ENCODE assay signal across 21 mouse cellular contexts in the genomic region with DNA sequence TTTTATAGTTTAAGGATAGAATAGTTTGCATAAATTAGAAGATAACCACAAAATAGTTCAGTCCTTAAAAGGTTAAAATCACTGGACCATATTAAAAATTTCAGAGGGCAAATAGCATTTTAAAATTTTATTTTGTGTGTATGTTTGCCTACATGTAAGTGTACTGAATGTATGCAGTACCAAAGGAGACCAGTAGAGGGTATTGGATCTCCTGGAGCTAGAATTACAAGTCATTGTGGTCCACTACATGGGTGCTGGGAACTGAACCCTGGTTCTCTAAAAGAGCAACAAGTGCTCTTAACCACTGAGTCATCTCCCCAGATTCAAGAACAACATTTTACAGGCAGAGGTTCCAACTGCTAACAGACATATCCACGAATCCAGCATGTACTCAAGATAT.
DNase-seq lines count a peak whose midpoint lies in the region; ATAC-seq and TF ChIP-seq lines count a peak whose summit lies in the region.
"Had no signal": no experiment of that assay in that cellular context is flagged by ENCODE, and none has a peak within 500 bp of the region (broad histone marks: within the 10 kb centered on the region; RNA-seq: fewer than 3 reads in every experiment).

No protein-coding gene starts in this region.

- ATAC-seq in intestine, postnatal 0 days: no peak
- ATAC-seq in intestine, embryonic 16.5 days: no peak

- no peaks in the 10 kb centered on the region for H3K27me3 ChIP-seq in intestine, postnatal 0 days (replicated peaks; ENCODE audit: control insufficient read depth, insufficient read depth, low read length)
- no peaks in the 10 kb centered on the region for H3K27me3 ChIP-seq in intestine, embryonic 16.5 days (replicated peaks; ENCODE audit: control insufficient read depth, insufficient read depth, low read length)
- H3K27me3 ChIP-seq in heart, embryonic 10.5 days (ENCODE audit: insufficient read depth, poor library complexity, severe bottlenecking): peaks cover 7% of the 10 kb centered on the region; the same call in 1 of the 2 replicates
- H3K27me3 ChIP-seq: CH12.LX; heart, embryonic 15.5 days; hindbrain, embryonic 13.5 days; lung, embryonic 15.5 days had no signal

- 91% methylated on average over 1 of the region's 1 CpGs for WGBS in intestine, postnatal 0 days
- 98% methylated on average over 1 of the region's 1 CpGs for WGBS in intestine, embryonic 16.5 days
- WGBS in heart, embryonic 10.5 days: 80% methylated on average over 1 of the region's 1 CpGs

- H3K4me1 ChIP-seq in intestine, postnatal 0 days (replicated peaks; ENCODE audit: control insufficient read depth, insufficient read depth, low read length): no peaks in the 10 kb centered on the region
- H3K4me1 ChIP-seq in intestine, embryonic 16.5 days (ENCODE audit: control insufficient read depth, insufficient read depth, low read length): 0 out of 2 replicates have a peak, but pooled peaks cover 4% of the 10 kb centered on the region
- peaks cover 12% of the 10 kb centered on the region for H3K4me1 ChIP-seq in heart, embryonic 10.5 days

- H3K36me3 ChIP-seq in intestine, postnatal 0 days (ENCODE audit: control insufficient read depth, insufficient read depth): no peaks in the 10 kb centered on the region
- H3K36me3 ChIP-seq in intestine, embryonic 16.5 days (ENCODE audit: control insufficient read depth, insufficient read depth, low read length): no peaks in the 10 kb centered on the region
- no peaks in the 10 kb centered on the region for H3K36me3 ChIP-seq in heart, embryonic 10.5 days
- H3K36me3 ChIP-seq: embryonic facial prominence, embryonic 10.5 days; heart, embryonic 15.5 days; hindbrain, embryonic 13.5 days; lung, embryonic 15.5 days had no signal

- no peak overlapping the region for H3K27ac ChIP-seq in intestine, postnatal 0 days (ENCODE audit: low read depth, low read length)
- no peak overlapping the region for H3K27ac ChIP-seq in intestine, embryonic 16.5 days (ENCODE audit: low read length)
- no peak overlapping the region for H3K27ac ChIP-seq in heart, embryonic 10.5 days
- H3K27ac ChIP-seq: embryonic facial prominence, embryonic 10.5 days; heart, embryonic 15.5 days; hindbrain, embryonic 13.5 days; lung, embryonic 15.5 days had no signal

- no peak overlapping the region for H3K4me3 ChIP-seq in intestine, postnatal 0 days (ENCODE audit: low read depth, low read length)
- no peak overlapping the region for H3K4me3 ChIP-seq in intestine, embryonic 16.5 days (ENCODE audit: low read length)
- H3K4me3 ChIP-seq in heart, embryonic 10.5 days: no peak overlapping the region
- H3K4me3 ChIP-seq: embryonic facial prominence, embryonic 10.5 days; heart, embryonic 15.5 days; hindbrain, embryonic 13.5 days; lung, embryonic 15.5 days; megakaryocyte, embryonic 14.5 days had no signal

- H3K4me2 ChIP-seq in intestine, postnatal 0 days (replicated peaks; ENCODE audit: low read depth): no peak overlapping the region
- no peak overlapping the region for H3K4me2 ChIP-seq in intestine, embryonic 16.5 days (ENCODE audit: low read depth, low read length)
- H3K4me2 ChIP-seq: heart, embryonic 15.5 days; hindbrain, embryonic 13.5 days; lung, embryonic 15.5 days had no signal

- peak; percentile 30 for TF ChIP-seq CTCF in intestine, postnatal 0 days (IDR thresholded peaks at IDR 0.05; ENCODE audit: low read depth)

- H3K9ac ChIP-seq in intestine, postnatal 0 days (ENCODE audit: low read depth, low read length): no peak overlapping the region
- H3K9ac ChIP-seq in intestine, embryonic 16.5 days (ENCODE audit: low read depth, low read length): no peak overlapping the region
- H3K9ac ChIP-seq: heart, embryonic 15.5 days; hindbrain, embryonic 13.5 days; lung, embryonic 15.5 days had no signal

- peaks cover 5% of the 10 kb centered on the region; the same call in 1 of the 2 replicates for H3K9me3 ChIP-seq in intestine, postnatal 0 days (ENCODE audit: control insufficient read depth)
- H3K9me3 ChIP-seq in intestine, embryonic 16.5 days (ENCODE audit: control insufficient read depth, low read length): no peaks in the 10 kb centered on the region
- peaks cover 12% of the 10 kb centered on the region for H3K9me3 ChIP-seq in heart, embryonic 10.5 days
- H3K9me3 ChIP-seq: hindbrain, embryonic 13.5 days; lung, embryonic 15.5 days had no signal

- DNase-seq in thymus, postnatal 0 days (ENCODE audit: low spot score): peak; percentile 15
- no peak for DNase-seq in thymus, postnatal 14 days
- DNase-seq in ZHBTc4 (ENCODE audit: low read depth, low spot score): peak; percentile 42
- no peak for DNase-seq in adrenal gland, adult 18-20 months (ENCODE audit: low spot score in 2 of 2)
- DNase-seq in adrenal gland, postnatal 36 days: no peak
- DNase-seq in heart, embryonic 10.5 days (ENCODE audit: low spot score): no peak
- DNase-seq: adrenal gland, postnatal 25 days; cerebellum, adult 11 months; cerebellum, postnatal 36 days; gastrocnemius, postnatal 36 days; kidney, adult 2 months; right cerebral cortex, postnatal 4 days; thymus, adult 18-20 months had no signal

Comparison
In these comparisons a context has a peak if more than half of its experiments do, and no peak if none do; other contexts are left out.
1. DNase-seq: peak in thymus, postnatal 0 days (single experiment) and ZHBTc4 (single experiment); none in thymus, postnatal 14 days (single experiment), adrenal gland, adult 18-20 months (0 of 2), adrenal gland, postnatal 36 days (0 of 2) and heart, embryonic 10.5 days (single experiment).